Mouse (Mus musculus) urinary bladder, postnatal 10 days (tissue): ENCODE results near the gene Fut2.

Source experiments
- DNase-seq: peaks from one replicate; pipeline ENCODE4 v3.0.0; 2022; ENCODE audit warnings: low spot score

Gene Fut2

GRCm38 (mm10) chr7:45666161-45666560 lies at the start of gene Fut2:
Gene Fut2 (minus strand): TSS chr7:45666394.
- no peak for DNase-seq

GRCm38 (mm10) chr7:45715090-45715708 lies 49.0 kb upstream of the Fut2 start, which contains the start of gene Rpl18:
Gene Rpl18 (plus strand): TSS chr7:45715457.
- peak; percentile 93 for DNase-seq

GRCm38 (mm10) chr7:45714630-45715089 lies 48.5 kb upstream of the Fut2 start:
- DNase-seq: no peak

DNA sequence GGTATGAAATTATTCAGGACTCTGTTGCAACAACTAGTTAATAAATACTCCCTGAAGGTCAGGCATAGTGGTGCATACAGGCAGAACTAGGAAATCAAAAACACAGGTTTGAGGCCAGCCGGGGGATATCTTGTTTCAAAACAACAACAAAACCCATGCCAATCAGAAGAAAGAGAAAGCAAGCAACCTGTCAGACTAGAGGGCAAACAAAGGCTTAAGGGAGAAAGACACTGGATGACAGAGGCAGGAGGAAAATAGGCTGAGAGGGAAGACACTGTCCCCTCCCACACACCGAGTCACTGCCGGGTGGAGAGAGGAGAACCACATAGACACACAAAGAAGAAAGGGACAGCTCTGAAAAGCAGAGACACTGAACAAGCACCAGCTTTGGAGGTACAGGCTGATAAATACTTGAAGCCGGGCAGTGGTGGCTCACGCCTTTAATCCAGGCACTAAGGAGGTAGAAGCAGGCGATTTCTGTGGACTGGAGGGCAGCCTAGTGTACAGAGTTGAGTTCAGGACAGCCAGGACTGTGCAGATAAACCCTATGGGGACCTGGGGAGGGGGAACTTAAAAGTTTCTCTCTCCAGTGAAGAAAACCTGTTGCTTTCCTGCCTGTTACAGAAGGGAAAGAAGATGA lies 47.8 kb upstream of the Fut2 start:
- no peak for DNase-seq

DNA sequence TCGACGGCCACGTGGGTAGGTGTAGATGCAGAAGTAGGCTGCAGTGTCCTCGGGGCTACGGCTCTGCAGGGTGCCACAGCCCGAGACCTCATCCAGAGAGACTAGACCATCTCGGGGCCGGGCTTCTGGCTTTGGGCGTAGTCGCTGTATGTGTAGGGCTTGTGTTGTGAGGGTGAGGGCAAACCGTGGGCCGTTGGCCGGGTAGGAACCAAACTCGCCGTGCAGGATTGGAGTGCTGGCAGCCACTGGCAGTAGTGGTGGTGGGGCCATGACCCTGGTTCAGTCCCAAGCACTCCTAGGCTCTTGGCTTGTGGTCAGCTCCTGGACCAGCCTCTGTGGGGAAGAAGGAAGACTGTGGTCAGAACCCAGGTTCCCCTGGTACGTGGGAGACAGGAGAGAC lies 47.2 kb upstream of the Fut2 start:
- no peak for DNase-seq

DNA sequence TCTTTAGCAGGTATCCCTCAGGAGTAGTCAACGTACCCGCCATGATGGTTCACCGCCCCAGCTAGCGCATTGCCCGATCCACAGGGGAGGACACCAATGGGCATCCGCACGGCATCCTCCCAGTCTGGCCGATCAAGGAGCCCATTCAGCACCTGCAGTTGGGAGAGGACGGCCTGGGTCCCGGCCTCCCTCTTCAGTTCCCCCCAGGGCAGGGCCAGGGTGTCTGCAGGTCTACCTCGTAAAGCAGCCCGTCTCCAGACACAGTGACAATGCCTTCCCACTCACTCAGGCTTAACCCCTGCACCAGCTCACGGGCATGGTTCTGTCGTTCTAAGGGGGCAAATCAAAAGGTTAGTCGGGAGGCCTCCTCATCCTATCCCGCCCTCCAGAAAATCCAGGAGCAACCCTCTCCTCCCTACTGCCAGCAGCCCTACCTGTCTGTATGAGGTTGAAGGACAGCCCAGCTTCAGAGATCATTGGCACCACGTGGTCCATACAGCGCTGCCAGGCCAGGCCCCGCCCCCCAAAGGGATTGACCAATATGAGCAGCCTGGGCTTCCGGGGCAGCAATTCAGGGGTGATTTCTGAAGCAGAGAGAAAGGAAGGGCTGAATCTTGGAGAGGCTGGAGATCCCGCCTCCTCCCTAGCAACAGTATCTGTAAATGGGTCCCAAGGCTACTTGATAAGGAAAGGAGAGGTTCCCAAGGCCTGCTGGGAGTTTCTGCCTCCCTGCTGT lies 46.0 kb upstream of the Fut2 start:
- no peak for DNase-seq

- DNase-seq: no peak
Observed at GRCm38 (mm10) chr7:45711316-45712021, 45.3 kb upstream of the Fut2 start.

GRCm38 (mm10) chr7:45710477-45711191 lies 44.4 kb upstream of the Fut2 start:
- DNase-seq: no peak

- DNase-seq: no peak
Observed at GRCm38 (mm10) chr7:45709677-45710355, 43.6 kb upstream of the Fut2 start.

GRCm38 (mm10) chr7:45709036-45709435 lies 42.8 kb upstream of the Fut2 start:
- DNase-seq: no peak

DNA sequence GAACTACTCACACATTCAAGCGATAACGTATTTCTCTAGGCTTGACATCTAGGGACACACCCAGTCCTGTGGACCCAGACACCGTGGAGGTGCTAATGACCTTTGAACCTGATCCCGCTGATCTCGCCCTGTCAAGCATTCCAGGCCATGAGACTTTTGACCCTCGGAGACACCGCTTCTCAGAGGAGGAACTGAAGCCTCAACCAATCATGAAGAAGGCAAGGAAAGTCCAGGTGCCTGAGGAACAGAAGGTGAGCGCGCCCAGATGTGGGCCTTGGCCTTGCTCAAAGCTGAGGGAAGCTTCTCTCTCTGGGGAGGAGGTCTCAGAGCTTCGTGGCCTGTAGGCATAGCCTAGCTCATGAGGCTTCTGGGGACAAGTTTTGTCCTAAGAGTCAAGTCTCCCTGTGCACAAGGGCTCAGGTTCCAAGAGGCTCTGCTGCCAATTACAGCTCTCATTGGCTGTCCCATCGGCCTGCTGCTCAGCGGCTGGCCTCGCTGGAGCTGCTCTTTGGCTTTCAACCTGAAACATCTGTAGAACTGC lies 42.1 kb upstream of the Fut2 start:
- DNase-seq: no peak

- DNase-seq: peak; percentile 88
Observed at GRCm38 (mm10) chr7:45707375-45707967, 41.3 kb upstream of the Fut2 start.

DNA sequence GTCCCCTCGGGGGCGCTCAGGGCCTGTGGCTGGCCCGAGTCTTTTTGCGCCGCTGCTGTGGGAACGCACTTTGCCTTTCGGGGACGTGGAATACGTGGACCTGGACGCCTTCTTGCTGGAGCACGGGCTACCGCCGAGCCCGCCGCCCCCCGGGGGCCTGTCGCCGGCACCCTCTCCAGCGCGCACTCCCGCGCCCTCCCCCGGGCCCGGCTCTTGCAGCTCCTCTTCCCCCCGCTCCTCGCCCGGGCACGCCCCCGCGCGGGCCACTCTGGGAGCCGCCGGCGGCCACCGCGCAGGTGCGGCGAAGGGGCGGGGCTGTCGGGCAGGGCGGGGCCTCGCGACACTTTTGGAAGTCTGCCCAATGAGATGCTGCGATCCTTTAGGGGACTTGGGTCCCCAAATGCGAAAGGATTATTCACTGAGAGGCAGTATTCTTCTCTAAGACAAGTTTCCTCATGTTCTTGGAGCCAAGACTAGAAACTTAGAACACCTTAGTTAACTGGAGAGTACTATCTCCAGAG lies 40.6 kb upstream of the Fut2 start:
- peak; percentile 79 for DNase-seq

DNA sequence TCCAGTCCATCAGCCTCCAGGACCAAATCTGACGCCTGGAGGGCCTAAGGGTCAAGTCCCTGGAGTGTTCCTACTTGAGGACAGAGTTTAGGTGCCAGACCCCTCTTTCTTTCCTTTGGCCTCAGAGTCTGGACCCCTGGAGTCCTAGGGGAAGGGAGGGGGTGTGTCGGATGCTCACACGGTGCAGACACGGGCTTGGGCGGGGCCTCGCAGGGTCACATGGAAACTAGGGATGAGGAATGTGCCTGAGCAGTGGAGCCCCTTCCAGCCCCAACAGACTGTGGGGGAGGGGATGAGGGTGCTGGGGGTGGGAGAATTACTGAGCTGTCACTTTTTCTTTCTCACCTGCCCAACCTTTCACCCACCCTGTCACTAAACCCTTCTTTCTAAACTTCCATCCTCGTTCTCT lies 39.7 kb upstream of the Fut2 start:
- no peak for DNase-seq

GRCm38 (mm10) chr7:45705443-45705864 lies 39.3 kb upstream of the Fut2 start:
- no peak for DNase-seq

DNA sequence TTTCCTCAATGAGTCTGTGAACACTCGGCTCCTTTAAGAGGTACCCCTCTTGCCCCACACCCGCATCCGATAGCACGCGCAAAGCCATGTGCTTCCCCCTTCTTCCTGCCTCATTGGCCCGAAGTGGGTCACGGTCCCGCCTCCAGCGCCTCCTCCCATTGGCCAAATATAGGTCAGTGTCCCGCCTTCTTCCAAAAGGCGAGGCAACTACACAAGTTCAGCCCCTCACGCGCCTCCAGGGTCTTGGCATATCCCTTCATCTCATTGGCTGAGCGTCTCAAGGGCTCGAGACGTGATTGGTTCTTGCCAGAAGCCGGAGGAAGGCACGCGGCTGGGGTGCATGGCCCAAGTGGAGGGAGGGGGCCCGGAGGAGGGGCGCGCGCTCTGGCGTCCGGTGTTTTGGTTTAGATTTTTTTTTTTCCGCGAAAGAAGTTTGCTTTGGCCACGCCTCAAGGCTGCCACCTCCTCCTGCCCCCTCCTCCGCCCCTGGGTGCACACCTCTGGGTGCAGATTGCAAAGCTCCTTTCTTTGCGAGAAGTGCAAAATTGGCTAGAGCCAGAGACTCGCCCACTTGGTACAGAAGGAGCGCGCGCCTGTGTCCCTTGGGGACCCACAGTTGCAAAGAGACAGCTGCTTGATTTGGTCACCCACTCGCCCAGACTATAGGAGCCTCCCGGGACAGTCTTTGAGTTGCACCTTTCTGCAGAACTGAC lies 38.7 kb upstream of the Fut2 start, which contains the start of gene Dbp:
Gene Dbp, plus strand, starts transcription at position 359 of the 713 bp plus-strand sequence.
- peak; percentile 92 for DNase-seq

GRCm38 (mm10) chr7:45704046-45704559 lies 37.9 kb upstream of the Fut2 start:
- no peak for DNase-seq

DNA sequence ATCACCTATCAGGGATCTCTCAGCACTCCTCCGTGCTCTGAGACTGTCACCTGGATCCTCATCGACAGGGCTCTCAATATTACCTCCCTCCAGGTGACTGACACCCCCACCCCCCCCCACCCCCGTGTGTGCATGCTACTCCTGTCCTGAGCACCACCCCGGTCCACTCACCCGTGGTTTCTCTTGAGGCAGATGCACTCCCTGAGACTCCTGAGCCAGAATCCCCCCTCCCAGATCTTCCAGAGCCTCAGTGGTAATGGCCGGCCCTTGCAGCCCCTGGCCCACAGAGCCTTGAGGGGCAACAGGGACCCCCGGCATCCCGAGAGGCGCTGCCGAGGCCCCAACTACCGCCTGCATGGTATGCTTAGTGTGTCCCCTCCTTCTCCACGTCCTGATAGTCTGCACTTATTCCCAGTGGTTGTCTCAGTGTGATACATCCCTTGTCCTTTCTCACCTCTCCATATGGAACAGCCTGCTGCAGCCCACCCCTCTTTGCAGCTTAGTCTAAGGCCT lies 37.4 kb upstream of the Fut2 start:
- DNase-seq: no peak
